ENCODE assay signal across 15 mouse cellular contexts in genomic region chr8:86735446-86736111, GRCm38 (mm10). TPM values are rescaled to one million over a fixed set of nuclear protein-coding genes. Genes with fewer than 3 reads are reported as not detected.
DNase-seq lines count a peak whose midpoint lies in the region; ATAC-seq lines count a peak whose summit lies in the region.
"Had no signal": no experiment of that assay in that cellular context is flagged by ENCODE, and none has a peak within 500 bp of the region (broad histone marks: within the 10 kb centered on the region; RNA-seq: fewer than 3 reads in every experiment).

No protein-coding gene starts in this region.

- DNase-seq in liver (no peak), ES-CJ7 (ENCODE audit: low read depth, low spot score) (peak; percentile 55)
- no peak for DNase-seq in gastrocnemius, adult 18-20 months (ENCODE audit: low spot score)
- no peak for DNase-seq in left cerebral cortex, postnatal 36 days (ENCODE audit: low spot score in 2 of 2)
- DNase-seq: adrenal gland, postnatal 25 days; cerebellum, adult 11-12 months; kidney, adult 11 months had no signal

- no peaks in the 10 kb centered on the region for H3K36me3 ChIP-seq in liver, embryonic 12.5 days
- H3K36me3 ChIP-seq: heart, embryonic 10.5 days; lung, embryonic 15.5 days had no signal

- no peak overlapping the region for H3K4me3 ChIP-seq in liver, embryonic 12.5 days
- H3K4me3 ChIP-seq: embryonic facial prominence, embryonic 10.5 days; heart, embryonic 10.5 days; lung, embryonic 15.5 days had no signal

- no peaks in the 10 kb centered on the region for H3K9me3 ChIP-seq in liver, embryonic 12.5 days (replicated peaks)
- H3K9me3 ChIP-seq: embryonic facial prominence, embryonic 10.5 days; heart, embryonic 10.5 days; lung, embryonic 15.5 days had no signal

- H3K9ac ChIP-seq in liver, embryonic 12.5 days: no peak overlapping the region
- H3K9ac ChIP-seq: lung, embryonic 15.5 days had no signal

- H3K27me3 ChIP-seq in liver, embryonic 12.5 days (replicated peaks): no peaks in the 10 kb centered on the region
- H3K27me3 ChIP-seq: lung, embryonic 15.5 days; Patski had no signal

- H3K27ac ChIP-seq in liver, embryonic 12.5 days: no peak overlapping the region
- H3K27ac ChIP-seq: embryonic facial prominence, embryonic 10.5 days; lung, embryonic 15.5 days had no signal

- ATAC-seq in liver, embryonic 12.5 days: 0 out of 2 replicates have a peak, but pooled peaks have one; percentile 27
- peak; percentile 74 for ATAC-seq in granulocyte monocyte progenitor cell, adult 5-6 weeks (replicated peaks; ENCODE audit: poor library complexity, severe bottlenecking)
- peak; percentile 59 for ATAC-seq in neutrophil, adult 5-6 weeks (ENCODE audit: extremely low read depth, insufficient number of reproducible peaks, low FRiP score, poor library complexity, severe bottlenecking)
- ATAC-seq: forebrain, embryonic 14.5 days; Patski had no signal

- intact Hi-C loops in left cerebral cortex, postnatal 36 days (cut with DNase I): no loop called here

- 16% methylated on average over 3 of the region's 3 CpGs for WGBS in liver, embryonic 12.5 days (ENCODE audit: insufficient replicate concordance)

- peaks cover 68% of the 10 kb centered on the region for H3K4me1 ChIP-seq in liver, embryonic 12.5 days

- no peak overlapping the region for H3K4me2 ChIP-seq in liver, embryonic 12.5 days
- H3K4me2 ChIP-seq: lung, embryonic 15.5 days had no signal

RNA-seq across cellular contexts. Expression of gene Gm10638, which starts 9.9 kb away (rescaled TPM):
- polyA plus RNA-seq in liver, embryonic 12.5 days (2016; fragmentation: Nextera tagmentation; extraction: Ambion mirVana): 1.8 and 2.8 TPM in 2 replicates
- not detected in 2 replicates for total RNA-seq in granulocyte monocyte progenitor cell, adult 5-6 weeks (2014; fragmentation: Nextera tagmentation)
- 0.36 TPM in 1 of 2 replicates, not detected in the other for total RNA-seq in granulocyte monocyte progenitor cell, adult 5-6 weeks (2017)
- 1.4 TPM in 1 of 2 replicates, not detected in the other for total RNA-seq in neutrophil, adult 5-6 weeks (2017)
- total RNA-seq in gastrocnemius, adult 18-20 months (2021): 1 to 10 TPM; 4.6 to 9.7 TPM
- total RNA-seq in left cerebral cortex, postnatal 36 days (2021): 1 to 10 TPM; 2.4 to 4.0 TPM

RNA-seq across cellular contexts. Expression of gene Siah1a, which starts 10.2 kb away (rescaled TPM):
- polyA plus RNA-seq in liver, embryonic 12.5 days (2016; fragmentation: Nextera tagmentation; extraction: Ambion mirVana): 20.3 and 21.3 TPM in 2 replicates
- total RNA-seq in granulocyte monocyte progenitor cell, adult 5-6 weeks (2014; fragmentation: Nextera tagmentation): 8.1 and 14.1 TPM in 2 replicates
- 14.5 and 21.0 TPM in 2 replicates for total RNA-seq in granulocyte monocyte progenitor cell, adult 5-6 weeks (2017)
- total RNA-seq in neutrophil, adult 5-6 weeks (2017): 37.5 and 43.6 TPM in 2 replicates
- 10 to 100 TPM; 14.7 to 15.4 TPM for total RNA-seq in gastrocnemius, adult 18-20 months (2021)
- 10 to 100 TPM; 31.5 to 34.2 TPM for total RNA-seq in left cerebral cortex, postnatal 36 days (2021)
